Mouse (Mus musculus) lung, adult 10 weeks (tissue): Measurements from ENCODE around the gene Fmod. TPM values are rescaled to one million over a fixed set of nuclear protein-coding genes. Genes with fewer than 3 reads are reported as not detected.

Experiments
- polyA plus RNA-seq: library from polyadenylated mRNA; stranded (reverse); fragments of 350-450 nt; fragmentation: Illumina TruSeq; extraction: RNeasy Lipid Tissue Mini Kit (QIAGEN cat#74804); gene quantifications from one replicate; pipeline ENCODE4 v1.2.3, GENCODE M21; 2014; ENCODE audit warnings: low read depth, low replicate concordance; ENCODE audit not compliant: insufficient read depth

Gene Fmod
- 4.9 TPM for polyA plus RNA-seq

GRCm38 (mm10) chr1:134037172-134037571 is at the start of gene Fmod:
TSS of gene Fmod (plus strand) at chr1:134037254.

GRCm38 (mm10) chr1:134078802-134079476 is 41.9 kb downstream of the Fmod start, which contains the start of gene Btg2:
TSS of gene Btg2 (minus strand) at chr1:134079120.

Other genes starting within 250 kb of the Fmod start
- 3.8 TPM for gene Atp2b4, start 236.2 kb upstream of the Fmod start, polyA plus RNA-seq
- gene Optc, start 129.3 kb upstream of the Fmod start, polyA plus RNA-seq, result 1.4 TPM
- 99.4 TPM for gene Prelp, start 115.8 kb upstream of the Fmod start, polyA plus RNA-seq
- 110 TPM for gene Btg2, start 41.9 kb downstream of the Fmod start, polyA plus RNA-seq
- gene Chit1, start 74.0 kb downstream of the Fmod start, polyA plus RNA-seq, result not detected
- gene Chil1, start 144.9 kb downstream of the Fmod start, polyA plus RNA-seq, result 994 TPM
- gene Mybph, start 156.2 kb downstream of the Fmod start, polyA plus RNA-seq, result not detected
- gene Adora1, start 198.2 kb downstream of the Fmod start, polyA plus RNA-seq, result 2.0 TPM